Mouse (Mus musculus) kidney, adult 2 months (tissue): ENCODE results near the gene Ttll3. TPM values are rescaled to one million over a fixed set of nuclear protein-coding genes. Genes with fewer than 3 reads are reported as not detected.
A peak's percentile ranks its signal among the peaks of the same experiment; 100 is the strongest.

ENCODE experiments used
- DNase-seq: peaks from one replicate; pipeline ENCODE4 v3.0.0; 2021
- H3K27ac ChIP-seq: fragments of 200-500 bp; 2 replicates; pipeline ENCODE4 v1.5.1; 2012; ENCODE audit warnings: low read depth, low read length, control low read depth, inconsistent platforms; ENCODE audit not compliant: insufficient read depth
- H3K27me3 ChIP-seq: fragments of 200-500 bp; replicated peaks from 2 replicates; pipeline ENCODE4 v1.6.1; 2012; ENCODE audit warnings: mild to moderate bottlenecking, moderate library complexity, low read length, inconsistent platforms; ENCODE audit not compliant: control insufficient read depth, insufficient read depth
- H3K36me3 ChIP-seq: fragments of 200-500 bp; 2 replicates; pipeline ENCODE4 v1.6.1; 2012; ENCODE audit warnings: mild to moderate bottlenecking, moderate library complexity, low read length, inconsistent platforms; ENCODE audit not compliant: control insufficient read depth, insufficient read depth
- H3K4me1 ChIP-seq: fragments of 200-500 bp; 2 replicates; pipeline ENCODE4 v1.6.1; 2011; ENCODE audit warnings: low read length; ENCODE audit not compliant: control insufficient read depth, insufficient read depth
- H3K4me3 ChIP-seq: fragments of 200-500 bp; 2 replicates; pipeline ENCODE4 v1.5.1; 2011; ENCODE audit warnings: mild to moderate bottlenecking, low read depth, low read length, control low read depth; ENCODE audit not compliant: insufficient read depth
- CTCF ChIP-seq: fragments of 200-500 bp; conservative IDR thresholded peaks from 2 replicates; pipeline ENCODE4 v1.5.1; 2011; ENCODE audit warnings: low read depth, mild to moderate bottlenecking, control low read depth, low read length, moderate library complexity, mixed read lengths; ENCODE audit not compliant: insufficient read depth, insufficient read length
- POLR2A ChIP-seq: fragments of 200-500 bp; IDR thresholded peaks from one replicate; pipeline ENCODE4 v1.6.1; 2011; ENCODE audit warnings: low read depth, low read length, control low read depth
- WGBS: fragments of 180-500 bp; shearing (Covaris S2); methylation state at CpG from one replicate; pipeline ENCODE4 v1.1.7; 2018; 5-methylcytosine and 5-hydroxymethylcytosine counted together
- polyA plus RNA-seq: library from polyadenylated mRNA; depleted of rRNA; stranded (reverse); fragments of >200 nt; gene quantifications from 2 replicates; pipeline ENCODE4 v1.2.3, GENCODE M21; 2012; rRNA removed

Gene Ttll3
- polyA plus RNA-seq, result 5.9 and 6.4 TPM in 2 replicates

DNA sequence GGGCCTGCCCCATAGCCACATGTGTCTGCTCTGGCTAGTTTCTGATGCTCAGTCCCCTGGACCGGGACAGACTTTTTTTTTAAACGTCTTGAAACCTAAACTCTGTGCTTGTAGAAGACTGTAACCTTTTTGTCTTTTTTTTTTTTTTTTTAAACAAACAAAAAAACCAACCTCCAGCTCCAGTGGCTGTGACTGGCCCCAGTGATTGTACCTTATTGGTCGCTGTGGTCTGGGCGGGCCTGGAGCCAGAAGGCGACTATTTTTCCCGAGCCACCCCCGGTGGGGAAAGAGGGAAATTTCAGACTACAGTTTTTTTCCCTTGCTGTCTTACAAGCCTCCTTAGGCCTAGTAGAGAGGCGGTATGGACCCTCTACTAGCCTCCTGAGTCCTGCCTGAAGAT, at the start of gene Ttll3:
Ttll3 (plus strand) TSS at position 301 of the 400 bp plus-strand sequence.
- Histone ChIP-seq H3K4me3 (no peak within 1 kb of the TSS), H3K36me3 (peaks cover 11% of the 10 kb centered on the region), H3K27ac (0 out of 2 replicates have a peak within 1 kb of the TSS, but pooled peaks have one; percentile 18), H3K4me1 (peaks cover 13% of the 10 kb centered on the region), H3K27me3 (no peaks in the 10 kb centered on the region)
- DNase-seq, result no peak
- TF ChIP-seq POLR2A (no peak), CTCF (no peak)
- 65% methylated on average over 8 of the region's 8 CpGs for WGBS

DNA sequence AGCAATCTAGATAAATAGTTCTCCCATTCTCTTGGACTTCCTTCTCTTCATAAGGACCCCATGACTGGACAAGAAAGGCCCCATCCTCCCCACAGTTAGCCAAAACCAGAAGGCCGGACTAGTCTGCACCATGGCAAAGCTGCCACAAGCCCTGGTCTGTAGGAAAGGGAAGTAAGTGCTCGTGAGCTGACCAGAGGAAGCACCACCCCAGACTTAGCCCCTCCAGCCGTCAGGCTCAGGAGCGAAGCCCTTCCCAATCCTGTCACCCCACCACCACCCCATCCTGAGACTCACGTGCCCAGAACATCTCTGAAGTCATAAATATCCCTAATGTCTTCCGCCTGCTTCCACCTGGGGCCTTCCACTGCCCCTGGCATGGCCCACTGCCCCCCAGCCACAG, 47.5 kb upstream of the Ttll3 start:
- no peaks in the 10 kb centered on the region for H3K27me3 ChIP-seq
- WGBS, result 67% methylated on average over 6 of the region's 6 CpGs
- peak overlapping the region; percentile 19; the same call in 1 of the 2 replicates for H3K27ac ChIP-seq
- no peak overlapping the region for H3K4me3 ChIP-seq
- no peak for TF ChIP-seq CTCF
- TF ChIP-seq POLR2A, result no peak
- H3K36me3 ChIP-seq, result no peaks in the 10 kb centered on the region
- peaks cover 14% of the 10 kb centered on the region for H3K4me1 ChIP-seq
- peak; percentile 25 for DNase-seq

DNA sequence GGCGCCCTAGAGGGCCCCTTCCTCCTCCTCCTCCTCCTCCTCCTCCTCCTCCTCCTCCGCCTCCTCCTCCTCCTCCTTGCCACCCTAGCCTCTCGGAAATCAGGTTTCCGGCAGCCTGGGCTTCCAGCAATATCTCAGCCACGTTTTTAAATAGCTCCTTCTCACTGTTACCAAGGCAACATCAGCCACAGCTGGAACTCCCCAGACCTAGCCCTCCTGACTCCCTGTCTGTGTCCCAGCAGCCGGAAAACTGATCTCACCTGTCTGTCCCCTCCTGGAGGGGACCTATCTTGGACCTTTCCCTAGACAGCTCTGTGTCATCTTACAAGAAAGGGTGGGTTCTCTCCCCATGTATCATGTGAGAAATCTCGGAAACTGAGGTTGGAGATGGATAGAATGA, 46.8 kb upstream of the Ttll3 start:
- Histone ChIP-seq H3K36me3 (no peaks in the 10 kb centered on the region), H3K27me3 (no peaks in the 10 kb centered on the region), H3K4me3 (no peak overlapping the region), H3K4me1 (peaks cover 14% of the 10 kb centered on the region), H3K27ac (0 out of 2 replicates have a peak overlapping the region, but pooled peaks have one; percentile 25)
- DNase-seq, result peak; percentile 49
- TF ChIP-seq CTCF (no peak), POLR2A (no peak)
- WGBS, result 37% methylated on average over 4 of the region's 7 CpGs

DNA sequence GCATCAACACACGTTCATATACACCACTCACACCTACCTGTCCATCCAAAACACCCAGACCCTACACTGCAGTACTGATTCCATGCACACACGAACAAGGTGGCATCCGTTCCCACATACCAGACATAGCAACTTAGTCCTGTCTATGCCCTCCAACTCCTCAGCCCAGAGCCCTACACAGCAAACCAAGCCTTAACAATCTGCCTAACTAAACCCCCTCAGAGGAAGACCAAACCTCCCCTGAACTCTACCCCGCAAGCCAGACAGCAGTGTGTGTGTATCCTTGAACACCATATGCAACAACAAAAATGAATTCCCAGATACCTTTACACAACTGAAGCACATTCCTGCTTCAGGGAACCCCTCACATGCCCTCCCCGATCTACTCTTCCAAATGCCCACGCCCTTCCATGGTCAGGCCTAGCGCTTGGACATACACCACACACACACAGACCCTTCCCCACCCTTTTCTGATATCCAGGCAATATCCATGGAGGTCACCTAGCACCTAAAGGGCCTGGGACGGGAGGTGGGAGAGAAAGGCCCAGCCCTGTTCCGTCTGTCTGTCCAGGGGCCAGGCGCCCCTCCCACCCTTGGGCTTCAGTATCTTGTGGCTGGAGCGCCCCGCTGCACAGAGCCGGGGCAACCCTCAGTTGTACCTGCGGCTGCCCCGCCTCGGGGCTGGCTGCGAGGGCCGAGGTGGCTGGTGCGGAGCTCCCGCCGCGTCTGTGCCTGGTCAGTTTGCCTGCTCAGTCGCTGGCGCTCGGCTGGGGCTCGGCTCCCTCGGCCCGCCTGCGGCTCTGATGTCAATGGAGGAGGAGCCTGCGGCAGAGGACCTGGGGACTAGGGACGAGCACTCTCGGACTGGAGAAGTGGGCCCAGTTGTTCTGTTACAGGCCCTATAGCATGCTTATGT, 45.6 kb upstream of the Ttll3 start, which contains the start of gene Camk1:
Camk1 (minus strand) TSS at position 808 of the 916 bp plus-strand sequence.
- H3K27me3 ChIP-seq, result no peaks in the 10 kb centered on the region
- no peaks in the 10 kb centered on the region for H3K36me3 ChIP-seq
- peak; percentile 67 for TF ChIP-seq POLR2A
- no peak for TF ChIP-seq CTCF
- peak within 1 kb of the TSS; percentile 66 for H3K4me3 ChIP-seq
- 10% methylated on average over 32 of the region's 32 CpGs for WGBS
- H3K27ac ChIP-seq, result peak within 1 kb of the TSS; percentile 86
- DNase-seq, result peak; percentile 89
- H3K4me1 ChIP-seq, result peaks cover 14% of the 10 kb centered on the region

DNA sequence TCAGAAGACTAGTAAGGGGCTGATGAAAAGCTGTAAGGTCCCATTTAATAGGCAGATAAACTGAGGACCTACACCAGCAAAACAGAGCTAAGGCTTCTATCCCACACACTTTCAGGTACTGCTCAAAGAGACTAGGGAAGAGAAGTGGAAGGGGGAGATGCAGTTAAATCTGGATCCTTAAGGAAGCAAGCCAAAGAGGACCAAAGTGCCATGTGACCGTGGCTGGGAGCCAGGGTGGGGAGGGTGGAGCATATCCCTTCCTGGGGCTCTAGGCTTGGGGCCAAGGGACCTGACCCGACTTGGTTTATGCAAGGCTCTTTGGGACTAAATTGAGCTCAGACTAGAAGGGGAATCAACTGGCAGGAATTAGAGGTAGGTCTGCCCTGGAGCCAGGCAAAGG, 44.7 kb upstream of the Ttll3 start:
- DNase-seq, result peak; percentile 98
- TF ChIP-seq CTCF (no peak), POLR2A (no peak)
- H3K27me3 ChIP-seq, result no peaks in the 10 kb centered on the region
- WGBS, result 2% methylated on average over 2 of the region's 2 CpGs
- peak overlapping the region; percentile 86 for H3K27ac ChIP-seq
- H3K36me3 ChIP-seq, result no peaks in the 10 kb centered on the region
- no peak overlapping the region for H3K4me3 ChIP-seq
- peaks cover 14% of the 10 kb centered on the region for H3K4me1 ChIP-seq

DNA sequence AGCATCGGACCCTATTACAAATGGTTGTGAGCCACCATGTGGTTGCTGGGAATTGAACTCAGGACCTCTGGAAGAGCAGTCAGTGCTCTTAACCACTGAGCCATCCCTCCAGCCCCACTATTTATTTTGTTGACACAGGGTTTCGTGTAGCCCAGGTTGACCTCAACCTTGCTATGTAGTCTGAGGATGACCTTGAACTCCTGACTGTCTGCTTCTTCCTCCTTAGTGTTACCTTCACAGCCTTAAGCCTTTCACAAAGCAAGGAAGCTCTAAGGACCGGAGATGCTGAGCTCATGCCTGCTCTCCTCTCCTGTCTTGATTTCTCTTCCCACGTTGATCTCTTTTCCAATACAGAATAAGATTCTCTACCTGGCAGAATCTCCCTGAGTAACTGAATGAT, 42.2 kb upstream of the Ttll3 start:
- no peak for DNase-seq
- no peak for TF ChIP-seq POLR2A
- TF ChIP-seq CTCF, result no peak
- 77% methylated on average over 4 of the region's 4 CpGs for WGBS

DNA sequence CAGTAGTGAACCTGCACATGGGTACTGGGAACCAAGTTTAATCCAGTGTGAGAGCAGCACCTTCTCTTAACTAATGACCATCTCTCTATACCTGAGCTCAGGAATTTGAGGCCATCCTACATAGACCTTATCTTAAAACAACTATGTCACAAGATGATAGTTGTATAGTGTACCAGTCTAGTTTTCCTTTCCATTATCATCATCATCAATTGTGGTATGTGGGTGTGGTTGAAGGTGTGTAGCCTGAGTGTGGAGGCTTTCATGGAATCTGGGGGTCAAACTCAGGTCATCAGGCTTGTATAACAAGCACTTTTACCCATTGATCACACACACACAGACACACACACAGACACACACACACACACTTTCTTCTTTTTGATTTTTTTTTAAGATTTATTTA, 38.5 kb upstream of the Ttll3 start:
- TF ChIP-seq CTCF (no peak), POLR2A (no peak)
- no peak for DNase-seq
- H3K4me1 ChIP-seq, result no peaks in the 10 kb centered on the region
- H3K27ac ChIP-seq, result no peak overlapping the region
- no peak overlapping the region for H3K4me3 ChIP-seq
- no peaks in the 10 kb centered on the region for H3K36me3 ChIP-seq
- H3K27me3 ChIP-seq, result no peaks in the 10 kb centered on the region

More for the DNA sequence above, 42.2 kb upstream of the Ttll3 start:
- H3K4me1 ChIP-seq, result peaks cover 14% of the 10 kb centered on the region
- no peak overlapping the region for H3K27ac ChIP-seq
- no peaks in the 10 kb centered on the region for H3K36me3 ChIP-seq
- H3K27me3 ChIP-seq, result no peaks in the 10 kb centered on the region
- no peak overlapping the region for H3K4me3 ChIP-seq
